Mouse (Mus musculus) left cerebral cortex, adult 18-20 months (tissue): ENCODE results near the gene Ppp2r5d. TPM values are rescaled to one million over a fixed set of nuclear protein-coding genes. Genes with fewer than 3 reads are reported as not detected.

Experiments
- DNase-seq, 2 experiments: peaks; one replicate each; pipeline ENCODE4 v3.0.0; 2021 to 2022; ENCODE audit warnings: low spot score in 2 of 2, mixed read lengths in 1 of 2
- long read RNA-seq, 2 experiments: library from polyadenylated mRNA; stranded (forward); transcript quantifications; one replicate each; pipeline ENCODE4 v2.0.0; 2021
- total RNA-seq, 2 experiments: library from RNA; stranded (reverse); gene quantifications; 2 replicates each; pipeline ENCODE4 v1.2.3; 2021

Ppp2r5d gene
- 10 to 100 TPM; 81.5 to 89.3 TPM for total RNA-seq
- long read RNA-seq, experiment 1, transcript Ppp2r5d-204 (15 exons, 3,038 nt) = minor isoform, 11 of 131 reads
- long read RNA-seq, experiment 1, transcript Ppp2r5d-201 (15 exons, 2,926 nt) = major isoform, 71 of 131 reads
- long read RNA-seq, experiment 1, partial matches to known transcripts = 32 of 131 reads
- long read RNA-seq, experiment 1, other reads (novel, unspliced or antisense) = 17 of 131 reads
- long read RNA-seq, experiment 2, transcript Ppp2r5d-201 (15 exons, 2,926 nt) = major isoform, 33 of 78 reads
- long read RNA-seq, experiment 2, transcript Ppp2r5d-204 (15 exons, 3,038 nt) = minor isoform, 10 of 78 reads
- long read RNA-seq, experiment 2, partial matches to known transcripts = 24 of 78 reads
- long read RNA-seq, experiment 2, other reads (novel, unspliced or antisense) = 11 of 78 reads

GRCm38 (mm10) chr17:46704887-46705835 is at the start of gene Ppp2r5d:
TSS of gene Ppp2r5d (minus strand) at chr17:46705111.
- peak; percentile 93 to 96 for DNase-seq

- peak; percentile 95 to 97 for DNase-seq
Observed at GRCm38 (mm10) chr17:46751794-46752556, 47.1 kb upstream of the Ppp2r5d start, which contains the start of gene Cnpy3. TSS of gene Cnpy3 (minus strand) at chr17:46752214.

- DNase-seq = peak in 1 of 2 experiments; percentile 26
Observed at GRCm38 (mm10) chr17:46751056-46751793, 46.3 kb upstream of the Ppp2r5d start.

GRCm38 (mm10) chr17:46750580-46750979 is 45.7 kb upstream of the Ppp2r5d start:
- no peak for DNase-seq

- DNase-seq = no peak
Observed at GRCm38 (mm10) chr17:46749282-46749681, 44.4 kb upstream of the Ppp2r5d start.

- DNase-seq = no peak
Observed at GRCm38 (mm10) chr17:46747806-46748205, 42.9 kb upstream of the Ppp2r5d start.

- DNase-seq = no peak
Observed at GRCm38 (mm10) chr17:46747234-46747633, 42.3 kb upstream of the Ppp2r5d start.

GRCm38 (mm10) chr17:46745506-46745905 is 40.6 kb upstream of the Ppp2r5d start:
- DNase-seq = no peak

GRCm38 (mm10) chr17:46742986-46743385 is 38.1 kb upstream of the Ppp2r5d start:
- no peak for DNase-seq

- DNase-seq = no peak
Observed at GRCm38 (mm10) chr17:46741305-46741704, 36.4 kb upstream of the Ppp2r5d start.

GRCm38 (mm10) chr17:46736160-46736559 is 31.2 kb upstream of the Ppp2r5d start:
- DNase-seq = peak; percentile 25 to 43

- no peak for DNase-seq
Observed at GRCm38 (mm10) chr17:46735287-46735686, 30.4 kb upstream of the Ppp2r5d start.

- DNase-seq = no peak
Observed at GRCm38 (mm10) chr17:46734055-46734454, 29.1 kb upstream of the Ppp2r5d start.

- no peak for DNase-seq
Observed at GRCm38 (mm10) chr17:46728904-46729318, 24.0 kb upstream of the Ppp2r5d start, which contains the start of gene Gnmt. TSS of gene Gnmt (minus strand) at chr17:46729168.

GRCm38 (mm10) chr17:46728496-46728895 is 23.6 kb upstream of the Ppp2r5d start:
- DNase-seq = no peak

- no peak for DNase-seq
Observed at GRCm38 (mm10) chr17:46728021-46728420, 23.1 kb upstream of the Ppp2r5d start.

- DNase-seq = no peak
Observed at GRCm38 (mm10) chr17:46727271-46727670, 22.4 kb upstream of the Ppp2r5d start.

- DNase-seq = no peak
Observed at GRCm38 (mm10) chr17:46725731-46726645, 21.1 kb upstream of the Ppp2r5d start.

- DNase-seq = no peak
Observed at GRCm38 (mm10) chr17:46725273-46725672, 20.4 kb upstream of the Ppp2r5d start.
